Mouse (Mus musculus) forebrain, embryonic 13.5 days (tissue): ENCODE measurements around the gene Gm10273. TPM values are rescaled to one million over a fixed set of nuclear protein-coding genes. Genes with fewer than 3 reads are reported as not detected.

ENCODE experiments used
- ATAC-seq: fragments of 200-750 bp; cut with Nextera tagmentation; 2 replicates; pipeline ENCODE4 v1.8.0; 2017
- H3K27ac ChIP-seq: fragments of 300-500 bp; sonication (generic); 2 replicates; pipeline ENCODE4 v1.5.1; 2015; ENCODE audit warnings: inconsistent platforms, mild to moderate bottlenecking, moderate library complexity
- H3K27me3 ChIP-seq: fragments of 300-500 bp; sonication (generic); 2 replicates; pipeline ENCODE4 v1.6.1; 2015; ENCODE audit warnings: mild to moderate bottlenecking, inconsistent platforms
- H3K36me3 ChIP-seq: fragments of 300-500 bp; sonication (generic); 2 replicates; pipeline ENCODE4 v1.6.1; 2015; ENCODE audit warnings: mild to moderate bottlenecking, inconsistent platforms; ENCODE audit not compliant: poor library complexity, severe bottlenecking
- H3K4me1 ChIP-seq: fragments of 300-500 bp; sonication (generic); 2 replicates; pipeline ENCODE4 v1.6.1; 2015; ENCODE audit warnings: inconsistent platforms
- H3K4me2 ChIP-seq: fragments of 300-500 bp; sonication (generic); 2 replicates; pipeline ENCODE4 v1.6.1; 2015; ENCODE audit warnings: inconsistent platforms, mild to moderate bottlenecking, moderate library complexity
- H3K4me3 ChIP-seq: fragments of 300-500 bp; sonication (generic); 2 replicates; pipeline ENCODE4 v1.5.1; 2015; ENCODE audit warnings: mild to moderate bottlenecking, inconsistent platforms
- H3K9ac ChIP-seq: fragments of 300-500 bp; sonication (generic); 2 replicates; pipeline ENCODE4 v1.6.1; 2015; ENCODE audit warnings: mild to moderate bottlenecking, inconsistent platforms
- H3K9me3 ChIP-seq: fragments of 300-500 bp; sonication (generic); replicated peaks from 2 replicates; pipeline ENCODE4 v1.6.1; 2016; ENCODE audit warnings: inconsistent platforms
- WGBS: fragments of 180-500 bp; shearing (Covaris S2); methylation state at CpG from one replicate; pipeline ENCODE4 v1.1.7; 2015; 5-methylcytosine and 5-hydroxymethylcytosine counted together
- polyA plus RNA-seq: library from polyadenylated mRNA; unstranded; fragments of >200 nt; fragmentation: Nextera tagmentation; extraction: Ambion mirVana; gene quantifications from 2 replicates; pipeline ENCODE4 v1.2.1, GENCODE M21; 2015

The Gm10273 gene
- polyA plus RNA-seq, 1 experiment from 2014 or later, result 1.8 TPM

DNA sequence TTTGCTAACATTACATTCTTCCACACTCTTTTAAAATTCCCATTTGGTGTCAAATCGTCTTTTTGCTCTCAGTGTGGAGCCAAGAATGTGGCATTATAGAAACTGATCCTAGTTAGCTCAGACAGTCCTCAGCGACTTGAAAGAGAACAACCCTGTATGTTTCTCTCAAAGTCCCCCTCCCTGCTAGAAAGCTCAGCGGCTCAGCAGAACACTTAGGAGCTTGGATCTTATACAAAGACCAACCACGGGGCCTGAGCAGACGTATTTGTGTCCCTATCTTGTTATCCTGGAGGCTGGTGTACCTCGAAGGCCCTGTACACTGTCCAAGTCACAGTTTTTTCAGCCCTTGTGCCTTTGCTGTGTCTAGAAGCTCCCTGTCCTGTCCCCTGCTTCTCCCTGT is 44.7 kb downstream of the Gm10273 start:
- Histone ChIP-seq H3K4me2 (no peak overlapping the region), H3K9me3 (no peaks in the 10 kb centered on the region), H3K27ac (no peak overlapping the region), H3K4me3 (no peak overlapping the region), H3K36me3 (no peaks in the 10 kb centered on the region), H3K4me1 (no peaks in the 10 kb centered on the region), H3K9ac (no peak overlapping the region), H3K27me3 (no peaks in the 10 kb centered on the region)
- WGBS, result 40% methylated on average over 6 of the region's 6 CpGs
- ATAC-seq, result no peak

DNA sequence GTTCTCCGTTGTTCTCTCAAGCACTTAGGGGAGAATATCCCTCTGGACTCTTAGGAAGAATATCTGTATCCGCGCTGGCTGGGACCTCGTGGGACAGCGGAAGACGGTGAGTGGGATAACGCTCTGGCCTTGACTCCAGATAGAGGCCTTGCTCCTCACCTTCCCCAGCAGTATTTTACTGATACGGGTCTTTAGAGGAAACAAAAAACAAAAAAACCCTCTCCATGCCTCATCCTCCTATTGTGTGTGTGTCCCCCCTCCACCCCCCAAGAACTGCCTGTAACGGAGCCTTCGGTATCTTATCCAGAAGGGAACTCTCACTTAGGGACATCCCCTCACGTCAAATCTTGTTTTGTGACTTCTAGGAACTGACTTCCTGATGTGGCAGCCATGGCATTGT is 46.3 kb downstream of the Gm10273 start, which contains the start of gene Oit3:
Gene Oit3 (minus strand): TSS at position 44 of the 400 bp plus-strand sequence.
- H3K27ac ChIP-seq, result no peak within 1 kb of the TSS
- H3K9me3 ChIP-seq, result no peaks in the 10 kb centered on the region
- ATAC-seq, result no peak
- 85% methylated on average over 11 of the region's 11 CpGs for WGBS
- H3K4me1 ChIP-seq, result no peaks in the 10 kb centered on the region
- H3K27me3 ChIP-seq, result no peaks in the 10 kb centered on the region
- no peak within 1 kb of the TSS for H3K4me2 ChIP-seq
- H3K4me3 ChIP-seq, result no peak within 1 kb of the TSS
- no peak within 1 kb of the TSS for H3K9ac ChIP-seq
- no peaks in the 10 kb centered on the region for H3K36me3 ChIP-seq

DNA sequence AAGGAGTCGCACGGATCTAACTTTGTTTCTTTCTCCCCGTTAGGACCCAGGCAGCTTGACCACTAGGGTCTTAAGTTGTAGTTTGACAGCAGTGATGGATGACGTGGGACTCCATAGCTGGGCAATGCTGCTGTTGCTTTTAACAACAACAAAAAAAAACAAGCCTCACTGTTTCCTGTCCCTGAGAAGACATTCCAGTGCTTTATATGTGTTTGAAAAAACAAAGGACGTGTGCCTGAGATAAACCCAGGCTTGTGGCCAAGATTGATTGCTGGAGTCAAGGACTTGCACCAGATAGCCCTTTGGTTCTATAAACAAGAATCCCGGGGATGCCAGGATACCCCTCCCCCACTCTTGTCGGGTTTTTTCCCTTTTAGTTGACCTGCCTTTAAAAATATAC is 47.8 kb downstream of the Gm10273 start:
- Histone ChIP-seq H3K27ac (no peak overlapping the region), H3K4me3 (no peak overlapping the region), H3K4me1 (no peaks in the 10 kb centered on the region), H3K36me3 (no peaks in the 10 kb centered on the region), H3K9me3 (no peaks in the 10 kb centered on the region), H3K4me2 (no peak overlapping the region), H3K9ac (no peak overlapping the region), H3K27me3 (no peaks in the 10 kb centered on the region)
- 70% methylated on average over 7 of the region's 7 CpGs for WGBS
- no peak for ATAC-seq

DNA sequence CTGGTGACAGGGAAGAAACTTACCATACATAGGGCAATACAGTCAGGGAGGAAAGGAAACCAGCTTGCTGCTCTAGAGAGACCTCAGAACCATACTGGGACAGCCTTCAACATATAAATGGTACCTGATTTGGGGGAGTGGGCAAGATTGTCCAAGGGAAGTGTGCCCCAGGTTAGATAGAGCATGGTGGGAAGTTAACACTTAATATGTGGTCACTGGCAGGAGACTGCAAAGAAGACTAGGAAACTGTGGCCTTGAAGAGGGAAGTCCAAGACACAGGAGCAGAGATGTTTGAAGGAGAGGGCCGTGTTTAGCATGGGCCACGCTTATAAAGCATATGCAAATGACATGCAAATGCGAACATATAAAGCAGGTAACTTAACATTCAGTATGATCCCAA is 48.7 kb downstream of the Gm10273 start:
- Histone ChIP-seq H3K27me3 (no peaks in the 10 kb centered on the region), H3K36me3 (no peaks in the 10 kb centered on the region), H3K4me3 (no peak overlapping the region), H3K4me1 (no peaks in the 10 kb centered on the region), H3K9ac (no peak overlapping the region), H3K9me3 (no peaks in the 10 kb centered on the region), H3K27ac (no peak overlapping the region), H3K4me2 (no peak overlapping the region)
- no peak for ATAC-seq
- WGBS, result 84% methylated on average over 3 of the region's 3 CpGs

DNA sequence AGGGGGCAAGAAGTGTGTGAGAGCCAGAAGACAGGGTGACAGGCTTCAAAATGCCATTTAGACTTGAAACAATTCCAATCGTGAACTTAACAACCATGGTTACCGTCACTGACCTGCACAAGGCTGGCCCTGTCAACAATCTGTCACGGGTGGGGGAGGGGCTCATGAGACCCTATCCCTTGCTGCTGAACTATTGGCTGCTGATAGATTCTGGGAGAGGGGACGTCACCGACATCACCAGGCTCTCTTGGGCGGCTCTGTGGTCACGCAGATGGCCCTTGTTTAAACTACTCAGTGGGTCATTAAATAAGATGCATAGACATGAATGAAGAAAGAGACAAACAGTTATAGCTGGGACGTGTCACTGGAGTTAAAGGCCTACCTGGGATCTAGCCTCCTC is 49.2 kb downstream of the Gm10273 start:
- Histone ChIP-seq H3K27me3 (no peaks in the 10 kb centered on the region), H3K9ac (no peak overlapping the region), H3K4me3 (no peak overlapping the region), H3K36me3 (no peaks in the 10 kb centered on the region), H3K27ac (no peak overlapping the region), H3K4me1 (no peaks in the 10 kb centered on the region), H3K4me2 (no peak overlapping the region), H3K9me3 (no peaks in the 10 kb centered on the region)
- ATAC-seq, result no peak
- WGBS, result 66% methylated on average over 8 of the region's 8 CpGs

Other genes starting within 250 kb of the Gm10273 start
- gene Sept10, start 173.8 kb upstream of the Gm10273 start, polyA plus RNA-seq, result 33.3 and 34.0 TPM in 2 replicates
- gene Sowahc, start 173.7 kb upstream of the Gm10273 start, polyA plus RNA-seq, result 12.9 and 15.1 TPM in 2 replicates
- 25.9 and 26.9 TPM in 2 replicates for gene P4ha1, start 72.3 kb upstream of the Gm10273 start, polyA plus RNA-seq
- not detected in 2 replicates for gene Pla2g12b, start 8.0 kb downstream of the Gm10273 start, polyA plus RNA-seq
- gene Oit3, start 46.1 kb downstream of the Gm10273 start, polyA plus RNA-seq, result 0.13 and 0.29 TPM in 2 replicates
- gene Gm10322, start 220.4 kb downstream of the Gm10273 start, polyA plus RNA-seq, result not detected in 2 replicates
- 18.1 TPM in 2 replicates for gene Mcu, start 221.1 kb downstream of the Gm10273 start, polyA plus RNA-seq